Mouse (Mus musculus): ENCODE measurements around the gene Trpm5.

- TF ChIP-seq GATA1 (IDR thresholded peaks at IDR 0.05; ENCODE audit: low read length) (no peak), TAL1 (IDR thresholded peaks at IDR 0.05; ENCODE audit: low read length) (no peak)
Observed at GRCm38 (mm10) chr7:143070506-143071070, 23.9 kb downstream of the Trpm5 start.
